Mouse (Mus musculus) CH12.LX (cell line): ENCODE measurements around the gene D10Jhu81e. TPM values are rescaled to one million over a fixed set of nuclear protein-coding genes. Genes with fewer than 3 reads are reported as not detected.
A peak's percentile ranks its signal among the peaks of the same experiment; 100 is the strongest.

Experiments used
- DNase-seq: peaks from one replicate; pipeline ENCODE4 v3.0.0-alpha.2; 2013; ENCODE audit errors: extremely low read depth
- H3K27ac ChIP-seq: 2 replicates; pipeline ENCODE4 v1.5.1; 2012; ENCODE audit warnings: low read depth, mild to moderate bottlenecking, control low read depth, moderate library complexity; ENCODE audit not compliant: insufficient read depth
- H3K27me3 ChIP-seq: replicated peaks from 2 replicates; pipeline ENCODE3; 2012; ENCODE audit warnings: inconsistent platforms
- H3K36me3 ChIP-seq, 2 experiments: replicated peaks in 1 of 2; 2 replicates each; pipeline versions ENCODE3 to v1.6.1; 2012; ENCODE audit warnings: inconsistent platforms in 1 of 2, low read length in 1 of 2, mild to moderate bottlenecking in 1 of 2, mixed read lengths in 1 of 2, moderate library complexity in 1 of 2; ENCODE audit not compliant: control insufficient read depth in 1 of 2, insufficient read depth in 1 of 2
- H3K4me1 ChIP-seq, 2 experiments: 2 replicates each; pipeline ENCODE4 v1.6.1; 2012; ENCODE audit warnings: inconsistent platforms in 1 of 2, moderate library complexity in 1 of 2; ENCODE audit not compliant: insufficient read depth in 2 of 2, control insufficient read depth in 1 of 2
- H3K4me2 ChIP-seq: 2 replicates; pipeline ENCODE4 v1.6.1; 2012; ENCODE audit warnings: low read depth, mild to moderate bottlenecking, control low read depth; ENCODE audit not compliant: poor library complexity, insufficient read depth, severe bottlenecking
- H3K4me3 ChIP-seq, 3 experiments: fragments of 150-350 bp in 1 of 3; sonication (generic) in 1 of 3; replicated peaks in 1 of 3; 2 replicates each; pipeline versions ENCODE3 to v1.5.1; 2011 to 2012; ENCODE audit warnings: low read depth in 2 of 3, low read length in 2 of 3, mild to moderate bottlenecking in 2 of 3, moderate library complexity in 2 of 3, control low read depth in 1 of 3, improper control_type of control experiment in 1 of 3, inconsistent platforms in 1 of 3, mixed read lengths in 1 of 3; ENCODE audit not compliant: poor library complexity in 1 of 3
- H3K79me2 ChIP-seq: replicated peaks from 2 replicates; pipeline ENCODE4 v1.6.1; 2012; ENCODE audit warnings: mild to moderate bottlenecking, moderate library complexity; ENCODE audit not compliant: control insufficient read depth, poor library complexity, insufficient read depth, severe bottlenecking; ENCODE audit errors: extremely low read depth
- H3K9ac ChIP-seq: 2 replicates; pipeline ENCODE4 v1.6.1; 2012; ENCODE audit warnings: low read depth, mild to moderate bottlenecking, control low read depth, moderate library complexity; ENCODE audit not compliant: insufficient read depth
- H3K9me3 ChIP-seq: replicated peaks from 2 replicates; pipeline ENCODE3; 2012; ENCODE audit warnings: low read length, inconsistent platforms, mixed read lengths
- BHLHE40 ChIP-seq: IDR thresholded peaks from 2 replicates; pipeline ENCODE4 v1.6.1; 2011; ENCODE audit warnings: mild to moderate bottlenecking, low read depth, low read length, improper control_type of control experiment
- CHD2 ChIP-seq: IDR thresholded peaks from 2 replicates; pipeline ENCODE4 v1.6.1; 2011; ENCODE audit warnings: low read length, improper control_type of control experiment
- EP300 ChIP-seq: IDR thresholded peaks from 2 replicates; pipeline ENCODE4 v1.6.1; 2011; ENCODE audit warnings: low read length, improper control_type of control experiment
- ETS1 ChIP-seq: conservative IDR thresholded peaks from 2 replicates; pipeline ENCODE4 v1.6.1; 2012; ENCODE audit warnings: low read depth, mild to moderate bottlenecking, inconsistent platforms, low read length, improper control_type of control experiment, moderate library complexity
- IRF4 ChIP-seq: IDR thresholded peaks from 2 replicates; pipeline ENCODE4 v1.6.1; 2014; ENCODE audit warnings: low read depth, mild to moderate bottlenecking, inconsistent platforms, low read length, improper control_type of control experiment
- MAZ ChIP-seq: IDR thresholded peaks from 2 replicates; pipeline ENCODE4 v1.6.1; 2012; ENCODE audit warnings: low read depth, mild to moderate bottlenecking, inconsistent platforms, low read length, improper control_type of control experiment, moderate library complexity
- POLR2A ChIP-seq: IDR thresholded peaks from 2 replicates; pipeline ENCODE4 v1.6.1; 2011; ENCODE audit warnings: low read depth, mild to moderate bottlenecking, improper control_type of control experiment, low read length
- SIN3A ChIP-seq: IDR thresholded peaks from 2 replicates; pipeline ENCODE4 v1.6.1; 2012; ENCODE audit warnings: low read length, improper control_type of control experiment, inconsistent platforms
- UBTF ChIP-seq: IDR thresholded peaks from 2 replicates; pipeline ENCODE4 v1.6.1; 2012; ENCODE audit warnings: low read depth, mild to moderate bottlenecking, inconsistent platforms, low read length, improper control_type of control experiment, moderate library complexity
- dilution Hi-C: fragments of 300-500 bp; cut with MboI; formaldehyde crosslinking; loops from 2 replicates; pipeline ENCODE4 v1.14.3; 2020; ENCODE audit warnings: low sequenced_read_pairs; ENCODE audit not compliant: extremely low pct_unique_long_range_greater_than_20kb, extremely low pct_ligation_motif_present
- in situ Hi-C: fragments of 300-500 bp; cut with MboI; formaldehyde crosslinking; loops from 3 replicates; pipeline ENCODE4 v1.14.3; 2019; ENCODE audit warnings: low sequenced_read_pairs, low pct_ligation_motif_present, low pct_unique_long_range_greater_than_20kb, mixed read lengths
- polyA plus RNA-seq: library from polyadenylated mRNA; unstranded; fragments of >175 nt; gene quantifications from 2 replicates; pipeline ENCODE4 v1.2.1, GENCODE M21; 2012; ENCODE audit warnings: low read depth; ENCODE audit not compliant: insufficient read length
- total RNA-seq, 2 experiments: library from RNA; depleted of rRNA; stranded (reverse); fragments of 300-350 nt in 1 of 2; fragments of >200 nt in 1 of 2; gene quantifications; 2 replicates each; pipeline ENCODE4 v1.2.3; 2012 to 2014

Gene D10Jhu81e
- total and polyA plus RNA-seq, 3 experiments = 29.9 to 51.0 (median 45.7) TPM

DNA sequence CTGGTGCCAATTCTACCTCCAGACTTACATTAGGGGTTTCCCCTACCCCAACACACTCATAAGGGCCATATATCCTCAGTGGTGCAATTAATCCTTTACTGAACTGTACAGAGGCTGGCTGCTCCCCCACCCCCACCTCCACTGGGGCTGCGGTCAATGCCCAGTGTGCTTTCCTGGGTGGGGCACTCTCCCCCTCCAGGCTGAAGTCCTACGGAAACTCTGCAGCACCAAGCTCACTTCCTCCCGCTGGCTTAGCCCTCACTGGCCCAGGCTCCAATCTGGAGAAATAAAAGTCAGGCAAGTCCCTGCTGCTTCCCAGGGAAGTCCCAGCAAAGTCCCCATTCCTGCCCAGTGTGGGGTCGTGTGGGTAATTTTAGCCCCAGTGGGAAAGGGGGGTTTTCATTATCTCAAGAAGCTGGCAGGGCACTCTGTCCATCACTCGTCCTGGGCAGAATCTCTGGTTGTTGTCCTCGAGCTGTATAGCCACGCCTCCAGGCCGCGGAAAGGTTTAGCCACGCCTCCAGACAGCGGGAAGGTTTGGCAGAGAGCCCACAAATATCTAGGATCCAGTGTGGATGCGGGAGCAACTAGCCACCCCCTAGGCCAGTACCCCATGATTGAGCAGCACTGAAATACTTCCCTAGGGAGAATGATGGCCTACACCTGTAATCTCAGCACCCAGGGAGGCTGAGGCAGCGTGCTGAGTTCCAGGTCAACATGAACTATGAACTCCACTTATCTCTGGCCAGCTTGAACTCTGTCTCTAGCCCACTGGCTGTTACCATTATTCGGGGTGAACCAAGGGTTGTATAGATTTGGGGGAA is 34.4 kb downstream of the D10Jhu81e start:
- TF ChIP-seq BHLHE40 = 0 out of 2 replicates have a peak, but pooled peaks have one; percentile 4
- TF ChIP-seq POLR2A = no peak
- no peak for TF ChIP-seq ETS1
- no peak for TF ChIP-seq EP300
- TF ChIP-seq UBTF = no peak
- H3K36me3 ChIP-seq = no peaks in the 10 kb centered on the region
- peak; percentile 51 for DNase-seq
- peaks cover 22% of the 10 kb centered on the region for H3K27me3 ChIP-seq
- no peak overlapping the region for H3K27ac ChIP-seq
- dilution Hi-C loops = no loop called here
- no peaks in the 10 kb centered on the region for H3K79me2 ChIP-seq
- in situ Hi-C loops = no loop called here
- H3K4me1 ChIP-seq = peaks cover 36 to 46% of the 10 kb centered on the region in 2 experiments
- peaks cover 6% of the 10 kb centered on the region for H3K9me3 ChIP-seq
- no peak overlapping the region for H3K9ac ChIP-seq
- H3K4me2 ChIP-seq = peak overlapping the region; percentile 38; the same call in 1 of the 2 replicates
- no peak overlapping the region for H3K4me3 ChIP-seq

DNA sequence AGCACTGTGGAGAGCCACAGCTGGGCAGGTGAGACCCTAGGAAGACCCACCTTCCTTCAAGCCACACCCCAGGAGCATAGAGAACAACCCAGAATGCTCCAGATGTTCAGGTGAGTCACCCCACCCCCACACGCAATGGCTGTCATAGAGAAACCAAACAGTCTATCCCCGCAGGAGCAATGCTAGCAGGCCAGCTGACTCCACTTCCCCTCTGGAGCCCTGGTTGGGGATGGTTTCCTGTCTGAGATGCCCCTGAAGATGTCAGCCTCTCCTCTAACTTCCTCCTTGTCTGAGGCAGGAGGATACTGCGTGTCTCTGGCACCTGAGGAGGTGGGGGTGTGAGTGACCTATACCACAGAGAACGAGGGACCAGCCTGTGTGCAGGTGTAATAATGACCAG is 35.2 kb downstream of the D10Jhu81e start:
- Histone ChIP-seq H3K27me3 (peaks cover 22% of the 10 kb centered on the region), H3K4me3 (peak overlapping the region in 1 of 3 experiments; percentile 42), H3K79me2 (no peaks in the 10 kb centered on the region), H3K36me3 (no peaks in the 10 kb centered on the region), H3K4me2 (peak overlapping the region; percentile 38), H3K9ac (no peak overlapping the region), H3K4me1 (peaks cover 36 to 51% of the 10 kb centered on the region in 2 experiments), H3K27ac (no peak overlapping the region), H3K9me3 (peaks cover 6% of the 10 kb centered on the region)
- dilution Hi-C loops = no loop called here
- in situ Hi-C loops = no loop called here
- TF ChIP-seq MAZ (no peak), CHD2 (0 out of 2 replicates have a peak, but pooled peaks have one; percentile 39), ETS1 (peak; percentile 48), UBTF (no peak)
- DNase-seq = peak; percentile 61

DNA sequence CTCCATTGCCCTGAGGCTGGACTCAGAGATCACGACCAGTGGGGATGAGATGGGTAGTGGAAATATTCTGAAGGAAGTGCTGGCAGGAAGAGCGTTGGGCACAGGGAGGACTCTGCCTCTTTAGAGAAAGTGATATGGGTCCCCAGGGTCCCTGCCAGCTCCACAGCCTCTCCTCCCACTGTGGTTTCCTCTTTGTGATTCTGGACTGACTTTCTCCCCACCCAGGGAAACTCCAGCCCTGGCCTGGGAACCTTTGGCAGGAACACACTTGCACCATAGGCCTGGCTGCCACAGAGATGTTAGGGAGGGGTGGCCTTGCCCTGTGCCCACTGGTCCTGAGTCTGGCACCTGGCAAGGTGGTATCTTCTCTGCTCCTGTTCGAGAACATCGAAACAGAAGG is 39.6 kb downstream of the D10Jhu81e start:
- no peaks in the 10 kb centered on the region for H3K36me3 ChIP-seq
- H3K4me2 ChIP-seq = no peak overlapping the region
- no peak overlapping the region for H3K9ac ChIP-seq
- no peak overlapping the region for H3K27ac ChIP-seq
- peaks cover 19% of the 10 kb centered on the region for H3K27me3 ChIP-seq
- no peaks in the 10 kb centered on the region for H3K79me2 ChIP-seq
- peaks cover 13 to 23% of the 10 kb centered on the region in 2 experiments for H3K4me1 ChIP-seq
- in situ Hi-C loops (no loop called here), dilution Hi-C loops (no loop called here)
- no peak for DNase-seq
- TF ChIP-seq SIN3A (no peak), IRF4 (no peak)
- no peak overlapping the region for H3K4me3 ChIP-seq
- H3K9me3 ChIP-seq = peaks cover 6% of the 10 kb centered on the region
